Mouse (Mus musculus) bone marrow, adult 2 months (tissue): ENCODE results near the gene Gm42906. TPM values are rescaled to one million over a fixed set of nuclear protein-coding genes. Genes with fewer than 3 reads are reported as not detected.

Experiments
- H3K27ac ChIP-seq: fragments of 200-500 bp; 2 replicates; pipeline ENCODE4 v1.5.1; 2012; ENCODE audit warnings: low read depth, mild to moderate bottlenecking, control low read depth, inconsistent platforms, low read length; ENCODE audit not compliant: control insufficient read depth, poor library complexity, insufficient read depth
- H3K4me1 ChIP-seq: fragments of 200-500 bp; 2 replicates; pipeline ENCODE4 v1.6.1; 2011; ENCODE audit warnings: low read length; ENCODE audit not compliant: control insufficient read depth, insufficient read depth
- H3K4me3 ChIP-seq: fragments of 200-500 bp; replicated peaks from 2 replicates; pipeline ENCODE3; 2011; ENCODE audit warnings: mild to moderate bottlenecking, low read depth, low read length, control low read depth; ENCODE audit not compliant: control insufficient read depth
- CTCF ChIP-seq: fragments of 200-500 bp; IDR thresholded peaks from 2 replicates; pipeline ENCODE4 v1.5.1; 2011; ENCODE audit warnings: low read length, control low read depth; ENCODE audit not compliant: control insufficient read depth, insufficient read depth
- POLR2A ChIP-seq: fragments of 200-500 bp; IDR thresholded peaks from 2 replicates; pipeline ENCODE4 v1.6.1; 2011; ENCODE audit warnings: low read depth, mild to moderate bottlenecking, control low read depth, low read length, borderline replicate concordance; ENCODE audit not compliant: control insufficient read depth
- WGBS: fragments of 180-500 bp; shearing (Covaris S2); methylation state at CpG from one replicate; pipeline ENCODE4 v1.1.7; 2018; 5-methylcytosine and 5-hydroxymethylcytosine counted together
- polyA plus RNA-seq: library from polyadenylated mRNA; stranded (reverse); fragments of >200 nt; gene quantifications from 2 replicates; pipeline ENCODE4 v1.2.4, GENCODE M21; 2011; ENCODE audit warnings: low replicate concordance; ENCODE audit not compliant: missing spikeins, insufficient read depth, insufficient read length

Gene Gm42906
- polyA plus RNA-seq, 1 experiment: not detected

GRCm38 (mm10) chr5:151133744-151134143 lies 294.2 kb downstream of the Gm42906 start:
- H3K27ac ChIP-seq: no peak overlapping the region
- no peak overlapping the region for H3K4me3 ChIP-seq
- TF ChIP-seq CTCF (no peak), POLR2A (no peak)
- 84% methylated on average over 14 of the region's 14 CpGs for WGBS
- no peaks in the 10 kb centered on the region for H3K4me1 ChIP-seq

GRCm38 (mm10) chr5:151129762-151130161 lies 298.2 kb downstream of the Gm42906 start:
- H3K4me3 ChIP-seq: no peak overlapping the region
- H3K27ac ChIP-seq: no peak overlapping the region
- WGBS: 15% methylated on average over 2 of the region's 2 CpGs
- no peaks in the 10 kb centered on the region for H3K4me1 ChIP-seq
- TF ChIP-seq POLR2A (no peak), CTCF (no peak)

- Histone ChIP-seq H3K4me1 (no peaks in the 10 kb centered on the region), H3K4me3 (no peak overlapping the region), H3K27ac (no peak overlapping the region)
- no peak for TF ChIP-seq CTCF
- TF ChIP-seq POLR2A: no peak
- WGBS: 28% methylated on average over 6 of the region's 6 CpGs
Measured at GRCm38 (mm10) chr5:151127298-151127717, 300.7 kb downstream of the Gm42906 start.

GRCm38 (mm10) chr5:151126608-151127005 lies 301.4 kb downstream of the Gm42906 start:
- Histone ChIP-seq H3K4me1 (no peaks in the 10 kb centered on the region), H3K27ac (no peak overlapping the region), H3K4me3 (no peak overlapping the region)
- WGBS: 79% methylated on average over 10 of the region's 10 CpGs
- TF ChIP-seq CTCF (no peak), POLR2A (no peak)

- no peaks in the 10 kb centered on the region for H3K4me1 ChIP-seq
- TF ChIP-seq POLR2A (no peak), CTCF (no peak)
- no peak overlapping the region for H3K27ac ChIP-seq
- no peak overlapping the region for H3K4me3 ChIP-seq
- WGBS: 85% methylated on average over 6 of the region's 6 CpGs
Measured at GRCm38 (mm10) chr5:151125985-151126607, 301.9 kb downstream of the Gm42906 start.

- H3K4me3 ChIP-seq: no peak overlapping the region
- WGBS: 64% methylated on average over 2 of the region's 2 CpGs
- H3K27ac ChIP-seq: no peak overlapping the region
- no peaks in the 10 kb centered on the region for H3K4me1 ChIP-seq
- TF ChIP-seq POLR2A: no peak
- TF ChIP-seq CTCF: no peak
Measured at GRCm38 (mm10) chr5:151117846-151118245, 310.1 kb downstream of the Gm42906 start.

GRCm38 (mm10) chr5:151116192-151116887 lies 311.6 kb downstream of the Gm42906 start:
- Histone ChIP-seq H3K4me3 (no peak overlapping the region), H3K27ac (no peak overlapping the region), H3K4me1 (no peaks in the 10 kb centered on the region)
- 78% methylated on average over 5 of the region's 5 CpGs for WGBS
- TF ChIP-seq POLR2A (no peak), CTCF (no peak)

GRCm38 (mm10) chr5:151112743-151113142 lies 315.2 kb downstream of the Gm42906 start:
- TF ChIP-seq CTCF (no peak), POLR2A (no peak)

More at GRCm38 (mm10) chr5:151112743-151113142, 315.2 kb downstream of the Gm42906 start:
- H3K4me3 ChIP-seq: no peak overlapping the region
- no peak overlapping the region for H3K27ac ChIP-seq
- 84% methylated on average over 9 of the region's 9 CpGs for WGBS
- no peaks in the 10 kb centered on the region for H3K4me1 ChIP-seq
